Mouse (Mus musculus): ENCODE measurements at regions not wholly inside any gene's neighbourhood (a gene's known extent, or its start where the extent isn't known, plus 50 kb on each side); places are given as distances from the start of the nearest gene placed in this dataset.
A peak's percentile ranks its signal among the peaks of the same experiment; 100 is the strongest.

DNA sequence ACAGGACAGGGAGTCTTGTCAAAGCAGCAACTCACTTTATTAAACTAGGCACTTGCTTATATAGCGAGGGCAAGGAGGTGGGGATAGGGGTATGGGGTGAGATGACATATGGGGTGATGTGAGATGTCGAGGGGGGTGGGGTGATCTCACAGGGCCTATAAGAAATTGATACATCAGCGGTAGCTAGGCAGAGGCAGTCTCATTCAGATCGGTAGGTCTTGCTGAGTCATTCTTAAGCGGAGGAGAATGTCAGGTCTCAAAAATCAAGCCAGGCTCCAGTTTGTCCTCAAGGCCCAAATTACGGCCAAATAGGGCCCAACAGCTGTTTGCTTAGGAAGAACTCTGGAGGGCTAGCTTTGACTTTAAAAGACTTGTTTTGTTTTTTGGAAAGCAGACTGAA is 60.7 kb upstream of the Peli1 start:
- no peak for DNase-seq
- intact Hi-C loops (cut with DNase I), result no loop called here

DNA sequence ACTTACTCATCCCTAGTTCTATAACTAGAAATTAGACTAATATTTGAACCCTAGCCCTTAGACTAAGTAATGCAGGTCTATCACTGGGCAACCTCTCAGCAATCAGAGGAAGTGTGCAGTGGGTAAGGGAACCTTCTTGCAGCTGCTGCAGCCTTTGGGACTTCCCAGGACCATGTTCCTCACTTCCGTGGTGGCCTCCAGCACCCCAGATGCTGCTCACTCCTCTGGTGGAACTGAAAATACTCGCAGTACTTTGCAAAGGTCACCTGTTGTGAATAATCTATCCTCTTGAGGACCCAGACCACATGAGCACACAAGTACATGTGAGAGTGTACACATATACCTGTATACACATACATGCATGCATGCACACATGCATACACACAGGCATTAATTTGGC is 59.3 kb upstream of the Peli1 start:
- intact Hi-C loops (cut with DNase I), result no loop called here
- no peak for DNase-seq

DNA sequence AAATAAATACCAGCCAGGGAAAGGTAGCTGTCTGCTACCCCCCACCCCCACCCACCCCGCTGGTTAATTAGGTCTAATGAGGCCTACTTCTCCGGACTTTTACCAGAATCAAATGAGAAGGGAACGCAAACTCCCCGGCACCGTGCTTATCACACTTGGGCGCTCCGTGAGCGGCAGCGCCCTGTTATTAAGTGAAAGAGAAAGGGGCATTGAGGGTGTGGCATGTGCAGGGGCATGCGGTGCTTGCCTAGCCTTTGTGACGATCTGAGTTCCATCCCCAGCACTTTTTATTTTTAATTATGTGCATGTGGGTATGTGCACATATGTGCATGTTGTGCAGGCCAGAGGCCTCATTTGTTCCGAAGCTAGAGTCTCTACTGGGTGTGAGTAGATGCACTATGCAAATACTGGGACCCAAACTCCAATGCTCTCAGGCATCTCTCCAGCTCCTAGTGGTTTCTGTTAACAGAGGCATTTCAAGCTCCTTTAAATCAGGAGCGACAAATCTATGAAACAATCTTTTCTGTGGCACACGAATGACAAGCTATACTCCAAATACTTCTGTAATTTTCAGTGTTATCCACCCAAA is 57.8 kb upstream of the Peli1 start:
- intact Hi-C loops (cut with DNase I), result no loop called here
- no peak for DNase-seq

DNA sequence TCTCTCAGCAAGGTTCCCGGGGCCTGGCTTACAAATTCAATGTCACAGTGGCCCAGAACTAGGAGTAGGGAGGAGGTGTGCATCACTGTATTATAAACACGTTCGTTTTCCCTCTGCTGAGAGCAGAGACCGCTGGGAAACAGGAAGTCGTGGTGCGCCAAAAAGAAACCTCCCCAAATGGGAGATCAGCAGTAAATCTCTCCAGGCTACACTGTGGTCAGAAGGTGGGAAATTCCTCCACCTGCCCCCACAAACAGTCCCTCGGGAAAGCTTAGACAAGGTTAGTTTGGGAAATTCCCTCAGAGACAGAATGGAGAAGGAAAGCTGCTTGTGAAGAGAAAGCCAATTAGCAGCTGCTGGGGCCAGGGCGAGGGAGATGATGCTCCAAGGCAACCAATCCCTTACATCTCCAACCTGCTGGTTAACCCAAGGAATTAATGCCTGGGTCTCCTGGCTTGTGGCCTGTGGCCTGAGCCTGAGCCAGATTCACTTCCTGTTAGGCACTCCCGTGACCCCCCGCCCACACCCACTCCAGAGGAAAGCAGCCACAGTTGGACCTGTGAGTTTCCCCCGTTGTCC is 57.2 kb upstream of the Peli1 start:
- peak; percentile 29 to 50 for DNase-seq
- intact Hi-C loops (cut with DNase I), result no loop called here

DNA sequence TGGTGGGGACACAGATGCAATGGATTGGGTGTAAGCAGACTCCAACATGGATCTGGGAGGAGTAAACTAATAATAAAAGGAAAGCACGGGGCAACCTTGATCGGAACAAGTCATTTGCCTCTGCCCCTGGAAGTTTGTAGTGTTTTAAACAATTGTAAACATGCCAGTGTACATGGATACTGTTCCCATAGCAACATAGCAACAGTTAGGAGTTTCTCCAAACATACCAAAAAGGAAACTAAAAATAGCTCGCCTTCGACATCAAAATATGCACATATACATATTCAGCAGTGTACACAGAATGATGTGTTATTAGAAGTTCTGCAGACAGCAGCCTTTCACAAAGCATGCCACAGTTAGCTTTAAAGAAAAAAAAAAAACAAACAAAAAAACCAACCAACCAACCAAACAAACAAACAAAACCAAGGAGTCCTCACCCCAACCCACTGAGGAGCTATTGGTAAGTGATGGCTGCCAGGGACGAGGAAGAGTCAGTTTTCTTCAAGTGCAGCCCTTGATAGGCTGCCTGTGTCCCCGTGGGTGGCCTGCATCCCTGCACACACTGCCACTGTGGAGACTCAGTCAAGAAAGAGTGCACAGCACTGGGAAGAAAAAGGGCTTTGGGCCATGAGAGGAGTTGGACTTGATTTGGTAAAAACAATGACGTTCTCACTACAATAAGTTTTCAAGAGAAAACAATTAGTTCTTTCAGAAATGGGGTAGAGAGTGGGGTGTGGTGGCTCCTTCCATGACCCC is 54.8 kb upstream of the Peli1 start:
- DNase-seq, result peak; percentile 35 to 45
- intact Hi-C loops (cut with DNase I), result no loop called here

DNA sequence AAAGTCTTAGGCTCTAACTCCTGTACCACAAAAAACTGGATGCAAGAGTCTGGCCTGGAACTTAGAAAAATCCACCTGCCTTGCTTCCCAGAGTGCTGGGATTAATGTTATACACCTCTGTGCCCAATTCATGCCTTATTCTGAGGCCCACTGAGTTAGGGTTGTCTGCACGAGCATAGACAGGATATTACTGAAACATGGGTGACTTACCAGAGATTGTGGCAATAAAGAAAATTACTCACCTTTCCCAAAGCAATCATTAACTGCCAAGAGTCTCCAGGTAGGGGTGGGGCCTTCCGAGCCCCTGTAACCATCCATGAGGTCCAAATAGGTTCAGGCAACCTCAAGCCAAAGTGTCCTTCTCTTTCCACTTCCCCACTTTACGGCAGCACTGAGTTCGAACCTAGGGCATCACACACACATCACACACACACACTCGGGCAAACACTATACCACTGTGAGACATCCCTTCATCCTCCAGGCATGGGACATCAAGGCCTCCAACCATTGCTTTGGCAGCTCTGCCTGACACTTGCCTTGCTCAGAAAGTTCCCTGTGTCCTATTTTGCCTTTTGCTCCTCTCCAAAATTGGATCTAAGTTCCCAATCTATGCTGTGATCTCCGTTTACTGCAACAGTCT is 53.7 kb upstream of the Peli1 start:
- intact Hi-C loops (cut with DNase I), result no loop called here
- no peak for DNase-seq

DNA sequence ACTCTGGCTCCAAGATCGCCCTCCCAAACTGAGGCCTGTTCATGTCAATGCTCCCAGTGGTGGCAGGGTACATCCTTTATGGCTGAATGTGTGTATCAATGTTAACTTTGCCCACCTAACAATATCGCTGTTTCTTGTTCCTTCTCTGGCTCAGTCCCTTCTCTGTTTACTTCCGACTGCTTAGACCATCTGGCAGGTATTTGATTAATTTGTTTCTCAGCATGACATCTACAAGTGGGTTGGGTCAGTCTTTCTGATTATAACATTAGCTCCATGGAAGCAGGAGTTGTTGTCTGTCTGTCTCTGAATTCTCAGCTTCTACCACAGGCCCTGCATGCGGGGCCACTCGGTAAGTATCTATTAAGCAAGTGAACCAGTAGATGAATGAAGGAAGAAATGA is 49.9 kb upstream of the Peli1 start:
- intact Hi-C loops (cut with DNase I), result no loop called here
- DNase-seq, result no peak

Small RNA genes lying in the stretch of these regions (microRNA-seq; reads per million reads assigned to microRNA genes)
- 0 reads per million in 2 experiments for gene Gm23681
